Mouse (Mus musculus): ENCODE data around the gene Gfer. TPM values are rescaled to one million over a fixed set of nuclear protein-coding genes. Genes with fewer than 3 reads are reported as not detected.

Gfer gene
- total and polyA plus RNA-seq, 3 experiments: 14.0 to 21.5 (median 20.3) TPM

GRCm38 (mm10) chr17:24732233-24732935 lies 36.4 kb upstream of the Gfer start:
- DNase-seq: peak; percentile 46 to 77
- intact Hi-C loops (cut with DNase I): no loop called here
- Histone ChIP-seq H3K4me3 (no peak overlapping the region), H3K4me1 (ENCODE audit: control insufficient read depth, insufficient read depth, low read length) (peaks cover 3% of the 10 kb centered on the region; the same call in 1 of the 2 replicates), H3K27ac (peak overlapping the region; percentile 89), H3K36me3 (ENCODE audit: control insufficient read depth, insufficient read depth, low read length) (no peaks in the 10 kb centered on the region), H3K79me2 (replicated peaks; ENCODE audit: control insufficient read depth, insufficient read depth, low read length) (no peaks in the 10 kb centered on the region), H3K27me3 (ENCODE audit: control insufficient read depth, insufficient read depth, low read length) (no peaks in the 10 kb centered on the region), H3K9ac (ENCODE audit: low read depth, low read length) (peak overlapping the region; percentile 51)
- WGBS: 53% methylated on average over 12 of the region's 12 CpGs
- TF ChIP-seq CTCF (IDR thresholded peaks at IDR 0.05): no peak
- TF ChIP-seq EP300 (IDR thresholded peaks at IDR 0.05; ENCODE audit: insufficient read depth, low read depth, low read length): 0 out of 2 replicates have a peak, but pooled peaks have one; percentile 67
- TF ChIP-seq POLR2A (IDR thresholded peaks at IDR 0.05; ENCODE audit: insufficient read depth, low read depth, low read length): peak; percentile 55

GRCm38 (mm10) chr17:24730787-24731186 lies 34.8 kb upstream of the Gfer start:
- H3K36me3 ChIP-seq (ENCODE audit: control insufficient read depth, insufficient read depth, low read length): no peaks in the 10 kb centered on the region
- no peaks in the 10 kb centered on the region for H3K79me2 ChIP-seq (replicated peaks; ENCODE audit: control insufficient read depth, insufficient read depth, low read length)
- no peak overlapping the region; the same call in 1 of the 2 replicates for H3K27ac ChIP-seq
- TF ChIP-seq POLR2A (IDR thresholded peaks at IDR 0.05; ENCODE audit: insufficient read depth, low read depth, low read length): no peak
- no peak for TF ChIP-seq EP300 (IDR thresholded peaks at IDR 0.05; ENCODE audit: insufficient read depth, low read depth, low read length)
- H3K4me1 ChIP-seq (ENCODE audit: control insufficient read depth, insufficient read depth, low read length): peaks cover 3% of the 10 kb centered on the region; the same call in 1 of the 2 replicates
- no peak overlapping the region for H3K9ac ChIP-seq (ENCODE audit: low read depth, low read length)
- intact Hi-C loops (cut with DNase I): no loop called here
- DNase-seq: no peak
- no peak overlapping the region for H3K4me3 ChIP-seq
- no peaks in the 10 kb centered on the region for H3K27me3 ChIP-seq (ENCODE audit: control insufficient read depth, insufficient read depth, low read length)
- WGBS: 83% methylated on average over 14 of the region's 14 CpGs

- Histone ChIP-seq H3K27ac (peak overlapping the region; percentile 87), H3K4me3 (no peak overlapping the region), H3K9ac (ENCODE audit: low read depth, low read length) (no peak overlapping the region), H3K36me3 (ENCODE audit: control insufficient read depth, insufficient read depth, low read length) (no peaks in the 10 kb centered on the region), H3K27me3 (ENCODE audit: control insufficient read depth, insufficient read depth, low read length) (no peaks in the 10 kb centered on the region), H3K79me2 (replicated peaks; ENCODE audit: control insufficient read depth, insufficient read depth, low read length) (no peaks in the 10 kb centered on the region), H3K4me1 (ENCODE audit: control insufficient read depth, insufficient read depth, low read length) (peaks cover 4% of the 10 kb centered on the region)
- 35% methylated on average over 6 of the region's 6 CpGs for WGBS
- intact Hi-C loops (cut with DNase I): no loop called here
- no peak for TF ChIP-seq CTCF (IDR thresholded peaks at IDR 0.05)
- TF ChIP-seq POLR2A (IDR thresholded peaks at IDR 0.05; ENCODE audit: insufficient read depth, low read depth, low read length): no peak
- no peak for TF ChIP-seq EP300 (IDR thresholded peaks at IDR 0.05; ENCODE audit: insufficient read depth, low read depth, low read length)
- DNase-seq: no peak
These were observed 33.1 kb upstream of the Gfer start for GRCm38 (mm10) chr17:24729067-24729466.

- no peaks in the 10 kb centered on the region for H3K36me3 ChIP-seq (ENCODE audit: control insufficient read depth, insufficient read depth, low read length)
- TF ChIP-seq EP300 (IDR thresholded peaks at IDR 0.05; ENCODE audit: insufficient read depth, low read depth, low read length) (no peak), POLR2A (IDR thresholded peaks at IDR 0.05; ENCODE audit: insufficient read depth, low read depth, low read length) (no peak), CTCF (IDR thresholded peaks at IDR 0.05) (no peak)
- H3K9ac ChIP-seq (ENCODE audit: low read depth, low read length): peak overlapping the region; percentile 60
- peaks cover 3% of the 10 kb centered on the region for H3K4me1 ChIP-seq (ENCODE audit: control insufficient read depth, insufficient read depth, low read length)
- intact Hi-C loops (cut with DNase I): no loop called here
- no peaks in the 10 kb centered on the region for H3K79me2 ChIP-seq (replicated peaks; ENCODE audit: control insufficient read depth, insufficient read depth, low read length)
- no peaks in the 10 kb centered on the region for H3K27me3 ChIP-seq (ENCODE audit: control insufficient read depth, insufficient read depth, low read length)
- H3K4me3 ChIP-seq: peak overlapping the region; percentile 44
- H3K27ac ChIP-seq: peak overlapping the region; percentile 87
- peak in 1 of 2 experiments; percentile 40 for DNase-seq
- WGBS: 50% methylated on average over 17 of the region's 17 CpGs
These were observed 32.2 kb upstream of the Gfer start for GRCm38 (mm10) chr17:24728184-24728583.

- Histone ChIP-seq H3K36me3 (ENCODE audit: control insufficient read depth, insufficient read depth, low read length) (no peaks in the 10 kb centered on the region), H3K79me2 (replicated peaks; ENCODE audit: control insufficient read depth, insufficient read depth, low read length) (no peaks in the 10 kb centered on the region), H3K27me3 (ENCODE audit: control insufficient read depth, insufficient read depth, low read length) (no peaks in the 10 kb centered on the region), H3K4me1 (ENCODE audit: control insufficient read depth, insufficient read depth, low read length) (peaks cover 2% of the 10 kb centered on the region), H3K4me3 (peak within 1 kb of the TSS; percentile 44), H3K27ac (peak within 1 kb of the TSS; percentile 87), H3K9ac (ENCODE audit: low read depth, low read length) (peak within 1 kb of the TSS; percentile 60)
- intact Hi-C loops (cut with DNase I): no loop called here
- DNase-seq: peak; percentile 55 to 65
- TF ChIP-seq POLR2A (IDR thresholded peaks at IDR 0.05; ENCODE audit: insufficient read depth, low read depth, low read length) (peak; percentile 65; the same call in 1 of the 2 replicates), CTCF (IDR thresholded peaks at IDR 0.05) (no peak)
- 56% methylated on average over 2 of the region's 2 CpGs for WGBS
These were observed 31.7 kb upstream of the Gfer start, which contains the start of gene Rpl3l for GRCm38 (mm10) chr17:24727618-24728017. TSS of gene Rpl3l (plus strand) at chr17:24727820.

GRCm38 (mm10) chr17:24725637-24726390 lies 29.9 kb upstream of the Gfer start:
- H3K27ac ChIP-seq: no peak overlapping the region
- no peaks in the 10 kb centered on the region for H3K79me2 ChIP-seq (replicated peaks; ENCODE audit: control insufficient read depth, insufficient read depth, low read length)
- H3K4me3 ChIP-seq: no peak overlapping the region
- 67% methylated on average over 3 of the region's 3 CpGs for WGBS
- intact Hi-C loops (cut with DNase I): no loop called here
- H3K36me3 ChIP-seq (ENCODE audit: control insufficient read depth, insufficient read depth, low read length): peaks cover 12% of the 10 kb centered on the region
- TF ChIP-seq CTCF (IDR thresholded peaks at IDR 0.05) (peak; percentile 32), EP300 (IDR thresholded peaks at IDR 0.05; ENCODE audit: insufficient read depth, low read depth, low read length) (no peak), POLR2A (IDR thresholded peaks at IDR 0.05; ENCODE audit: insufficient read depth, low read depth, low read length) (no peak)
- no peak overlapping the region for H3K9ac ChIP-seq (ENCODE audit: low read depth, low read length)
- DNase-seq: no peak
- H3K27me3 ChIP-seq (ENCODE audit: control insufficient read depth, insufficient read depth, low read length): no peaks in the 10 kb centered on the region
- peaks cover 7% of the 10 kb centered on the region for H3K4me1 ChIP-seq (ENCODE audit: control insufficient read depth, insufficient read depth, low read length)
